Mouse (Mus musculus) heart, embryonic 16.5 days (tissue): ENCODE measurements around the gene Btbd9. TPM values are rescaled to one million over a fixed set of nuclear protein-coding genes. Genes with fewer than 3 reads are reported as not detected.

Source experiments
- ATAC-seq: fragments of 200-750 bp; cut with Nextera tagmentation; replicated peaks from 2 replicates; pipeline ENCODE4 v1.8.0; 2017; ENCODE audit warnings: moderate number of reproducible peaks; ENCODE audit not compliant: insufficient read depth, low FRiP score; ENCODE audit errors: extremely low read depth
- H3K27ac ChIP-seq: fragments of 300-500 bp; sonication (generic); 2 replicates; pipeline ENCODE4 v1.5.1; 2014; ENCODE audit warnings: mild to moderate bottlenecking, low read length, control low read depth, moderate library complexity
- H3K27me3 ChIP-seq: fragments of 300-500 bp; sonication (generic); 2 replicates; pipeline ENCODE4 v1.6.1; 2014; ENCODE audit warnings: low read length, mixed read lengths; ENCODE audit not compliant: control insufficient read depth, insufficient read depth
- H3K36me3 ChIP-seq: fragments of 300-500 bp; sonication (generic); 2 replicates; pipeline ENCODE4 v1.6.1; 2014; ENCODE audit not compliant: control insufficient read depth, insufficient read depth
- H3K4me1 ChIP-seq: fragments of 300-500 bp; sonication (generic); 2 replicates; pipeline ENCODE4 v1.6.1; 2014; ENCODE audit warnings: low read length, mixed read lengths; ENCODE audit not compliant: control insufficient read depth, insufficient read depth
- H3K4me2 ChIP-seq: fragments of 300-500 bp; sonication (generic); 2 replicates; pipeline ENCODE4 v1.6.1; 2014; ENCODE audit warnings: low read depth, mild to moderate bottlenecking, control low read depth, low read length
- H3K4me3 ChIP-seq: fragments of 300-500 bp; sonication (generic); 2 replicates; pipeline ENCODE4 v1.5.1; 2014; ENCODE audit warnings: mild to moderate bottlenecking, control low read depth, low read length
- H3K9ac ChIP-seq: fragments of 300-500 bp; sonication (generic); 2 replicates; pipeline ENCODE4 v1.6.1; 2014; ENCODE audit warnings: low read length, control low read depth
- H3K9me3 ChIP-seq: fragments of 300-500 bp; sonication (generic); replicated peaks from 2 replicates; pipeline ENCODE4 v1.6.1; 2016; ENCODE audit warnings: low read length; ENCODE audit not compliant: control insufficient read depth
- WGBS: fragments of 180-500 bp; shearing (Covaris S2); extraction: QIAGEN DNeasy Blood & Tissue Kit; methylation state at CpG from one replicate; pipeline ENCODE4 v1.1.7; 2014; 5-methylcytosine and 5-hydroxymethylcytosine counted together
- polyA plus RNA-seq: library from polyadenylated mRNA; unstranded; fragments of >200 nt; fragmentation: Nextera tagmentation; extraction: Ambion mirVana; gene quantifications from 2 replicates; pipeline ENCODE4 v1.2.1, GENCODE M21; 2015

The Btbd9 gene
- polyA plus RNA-seq, 1 experiment from 2014 or later, result 38.9 TPM

- ATAC-seq, result no peak
- Histone ChIP-seq H3K27ac (no peak overlapping the region), H3K36me3 (no peaks in the 10 kb centered on the region), H3K9ac (no peak overlapping the region), H3K4me3 (no peak overlapping the region), H3K4me2 (no peak overlapping the region), H3K9me3 (no peaks in the 10 kb centered on the region), H3K27me3 (no peaks in the 10 kb centered on the region), H3K4me1 (peaks cover 2% of the 10 kb centered on the region; the same call in 1 of the 2 replicates)
- WGBS, result 83% methylated on average over 1 of the region's 1 CpGs
These were observed 220.9 kb downstream of the Btbd9 start for GRCm38 (mm10) chr17:30355431-30355830.

DNA sequence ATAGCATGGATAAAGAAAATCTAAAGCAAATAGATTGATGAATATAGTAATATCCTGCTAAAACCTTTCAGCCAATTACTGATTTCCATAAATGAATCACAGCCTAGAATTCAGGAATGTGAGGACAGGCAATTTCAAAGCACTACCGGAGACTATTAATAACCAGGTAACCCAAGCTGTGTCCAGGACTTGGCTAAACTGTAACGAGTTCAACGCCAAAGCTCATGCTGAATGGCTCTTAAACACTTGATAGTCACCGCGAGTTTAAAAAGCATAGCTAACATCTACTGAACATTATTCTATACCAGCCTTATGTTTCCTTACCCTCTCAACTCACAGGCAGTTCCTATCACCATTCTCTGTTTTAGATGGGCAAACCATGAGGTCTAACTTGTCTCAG, 221.9 kb downstream of the Btbd9 start:
- no peak overlapping the region for H3K4me2 ChIP-seq
- H3K36me3 ChIP-seq, result no peaks in the 10 kb centered on the region
- H3K27me3 ChIP-seq, result no peaks in the 10 kb centered on the region
- H3K9ac ChIP-seq, result no peak overlapping the region
- no peak overlapping the region for H3K27ac ChIP-seq
- peaks cover 2% of the 10 kb centered on the region; the same call in 1 of the 2 replicates for H3K4me1 ChIP-seq
- no peak overlapping the region for H3K4me3 ChIP-seq
- no peaks in the 10 kb centered on the region for H3K9me3 ChIP-seq
- no peak for ATAC-seq
- WGBS, result 52% methylated on average over 5 of the region's 5 CpGs

DNA sequence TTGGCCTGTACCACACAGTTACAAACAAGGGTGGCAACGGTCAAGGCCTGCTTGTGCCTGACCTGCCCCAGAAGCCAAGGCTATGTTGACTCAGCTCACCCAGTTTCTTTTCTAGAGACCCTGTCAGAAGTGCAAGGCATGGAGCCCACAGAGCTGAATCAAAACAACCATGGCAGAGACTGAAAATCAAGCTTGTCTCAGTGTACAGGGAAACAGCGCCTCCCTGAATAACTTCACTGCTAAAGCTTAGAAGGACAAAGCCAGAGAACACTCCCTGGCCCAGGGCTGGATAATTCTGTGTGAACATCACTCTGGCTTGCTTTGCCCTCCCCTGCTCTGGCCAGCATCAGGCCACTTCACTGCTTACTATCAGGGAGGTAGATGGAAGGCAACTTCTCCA, 228.3 kb downstream of the Btbd9 start:
- WGBS, result 53% methylated on average over 2 of the region's 2 CpGs
- Histone ChIP-seq H3K4me1 (peaks cover 8% of the 10 kb centered on the region), H3K36me3 (no peaks in the 10 kb centered on the region), H3K9me3 (no peaks in the 10 kb centered on the region), H3K27me3 (no peaks in the 10 kb centered on the region), H3K9ac (no peak overlapping the region), H3K27ac (no peak overlapping the region), H3K4me2 (no peak overlapping the region), H3K4me3 (no peak overlapping the region)
- no peak for ATAC-seq

- ATAC-seq, result no peak; the same call in 1 of the 2 replicates
- Histone ChIP-seq H3K9ac (no peak overlapping the region), H3K4me1 (peaks cover 8% of the 10 kb centered on the region), H3K27ac (no peak overlapping the region), H3K9me3 (no peaks in the 10 kb centered on the region), H3K4me2 (no peak overlapping the region), H3K36me3 (no peaks in the 10 kb centered on the region), H3K27me3 (no peaks in the 10 kb centered on the region), H3K4me3 (no peak overlapping the region)
- 13% methylated on average over 10 of the region's 10 CpGs for WGBS
These were observed 229.1 kb downstream of the Btbd9 start for GRCm38 (mm10) chr17:30347101-30347613.

DNA sequence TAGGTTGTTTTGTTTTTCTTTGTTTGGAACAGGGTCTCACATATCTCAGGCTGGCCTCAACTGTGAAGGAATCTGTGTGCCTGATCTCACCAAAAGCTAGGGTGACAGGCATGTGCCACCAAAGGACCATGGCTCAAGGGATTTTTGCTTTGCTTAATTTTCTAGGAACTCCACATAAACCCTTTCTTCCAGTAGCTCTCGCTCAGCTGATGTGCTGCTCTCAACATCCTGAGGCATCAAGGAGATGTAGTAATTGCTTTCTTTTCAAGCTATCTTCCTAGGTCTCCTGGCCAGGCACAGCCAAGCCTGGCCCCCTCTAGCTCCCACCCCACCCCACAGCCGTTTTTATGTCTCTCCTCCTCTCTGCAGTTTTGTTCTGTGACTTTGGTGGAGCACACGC, 231.3 kb downstream of the Btbd9 start:
- H3K4me2 ChIP-seq, result no peak overlapping the region

DNA sequence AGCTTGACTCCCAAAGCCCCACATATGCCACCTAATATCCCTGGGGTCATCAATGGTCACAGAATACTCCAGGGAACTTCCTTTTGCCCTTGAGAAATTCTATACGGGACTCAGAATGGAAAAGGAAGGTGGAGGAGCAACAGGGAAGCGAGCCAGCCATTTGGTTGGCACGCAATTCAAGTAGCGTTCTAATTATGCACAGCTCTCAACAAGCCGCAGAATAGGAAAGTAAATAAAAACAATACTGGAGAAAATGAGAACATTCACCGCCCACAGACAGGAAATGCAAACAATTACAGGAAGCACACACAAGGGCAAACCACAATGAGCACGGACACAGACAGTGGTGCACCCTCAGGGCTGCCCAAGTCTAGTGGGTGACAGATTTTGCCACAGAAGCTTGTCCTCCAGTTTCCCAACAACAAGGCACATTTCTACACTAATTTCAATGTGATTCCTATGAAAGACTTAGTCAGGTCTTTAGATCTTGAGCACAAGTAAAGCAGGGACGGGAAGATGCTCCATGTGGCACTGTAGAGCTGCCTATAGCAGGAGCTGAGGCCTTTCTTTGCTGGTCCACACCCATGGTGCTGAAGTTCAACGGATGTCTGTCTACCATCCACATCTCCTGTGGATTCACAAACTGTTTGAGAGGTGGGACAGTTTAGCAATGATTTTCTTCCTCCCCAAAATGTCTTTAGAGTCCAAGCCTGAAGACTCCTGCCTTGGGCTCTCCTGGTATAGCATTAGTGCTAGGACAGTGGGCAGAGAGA, 232.4 kb downstream of the Btbd9 start:
- Histone ChIP-seq H3K9me3 (no peaks in the 10 kb centered on the region), H3K4me3 (no peak overlapping the region), H3K4me2 (no peak overlapping the region), H3K27me3 (no peaks in the 10 kb centered on the region), H3K4me1 (peaks cover 8% of the 10 kb centered on the region), H3K36me3 (no peaks in the 10 kb centered on the region), H3K27ac (no peak overlapping the region), H3K9ac (no peak overlapping the region)
- ATAC-seq, result no peak
- 71% methylated on average over 9 of the region's 9 CpGs for WGBS

More for the DNA sequence above, 231.3 kb downstream of the Btbd9 start:
- 80% methylated on average over 3 of the region's 3 CpGs for WGBS
- Histone ChIP-seq H3K36me3 (no peaks in the 10 kb centered on the region), H3K4me1 (peaks cover 8% of the 10 kb centered on the region), H3K27me3 (no peaks in the 10 kb centered on the region), H3K9me3 (no peaks in the 10 kb centered on the region), H3K9ac (no peak overlapping the region), H3K27ac (no peak overlapping the region), H3K4me3 (no peak overlapping the region)
- ATAC-seq, result no peak

DNA sequence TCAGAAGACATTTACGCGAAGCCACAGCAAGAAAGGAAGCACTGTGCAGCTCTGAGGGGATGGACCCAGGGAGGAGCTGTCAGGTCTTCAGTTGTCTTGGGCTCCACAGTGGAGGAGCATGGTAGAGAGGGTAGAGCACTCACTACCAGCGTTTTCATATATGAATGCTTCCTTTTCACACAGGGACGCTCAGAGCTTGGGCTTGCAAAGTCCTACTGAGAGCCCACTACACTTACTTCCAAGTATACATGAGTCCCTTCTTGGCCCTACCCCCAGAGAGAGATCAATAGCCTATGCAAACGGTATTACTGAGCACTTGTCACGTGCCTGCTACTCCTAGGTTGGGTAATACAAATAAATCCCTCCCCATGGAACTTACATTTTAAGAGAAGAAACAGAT, 234.7 kb downstream of the Btbd9 start:
- no peaks in the 10 kb centered on the region for H3K4me1 ChIP-seq
- no peaks in the 10 kb centered on the region for H3K9me3 ChIP-seq
- H3K4me2 ChIP-seq, result no peak overlapping the region
- WGBS, result 82% methylated on average over 6 of the region's 6 CpGs
- H3K9ac ChIP-seq, result no peak overlapping the region
- H3K27me3 ChIP-seq, result no peaks in the 10 kb centered on the region
- no peaks in the 10 kb centered on the region for H3K36me3 ChIP-seq
- no peak for ATAC-seq
- H3K4me3 ChIP-seq, result no peak overlapping the region
- H3K27ac ChIP-seq, result no peak overlapping the region

DNA sequence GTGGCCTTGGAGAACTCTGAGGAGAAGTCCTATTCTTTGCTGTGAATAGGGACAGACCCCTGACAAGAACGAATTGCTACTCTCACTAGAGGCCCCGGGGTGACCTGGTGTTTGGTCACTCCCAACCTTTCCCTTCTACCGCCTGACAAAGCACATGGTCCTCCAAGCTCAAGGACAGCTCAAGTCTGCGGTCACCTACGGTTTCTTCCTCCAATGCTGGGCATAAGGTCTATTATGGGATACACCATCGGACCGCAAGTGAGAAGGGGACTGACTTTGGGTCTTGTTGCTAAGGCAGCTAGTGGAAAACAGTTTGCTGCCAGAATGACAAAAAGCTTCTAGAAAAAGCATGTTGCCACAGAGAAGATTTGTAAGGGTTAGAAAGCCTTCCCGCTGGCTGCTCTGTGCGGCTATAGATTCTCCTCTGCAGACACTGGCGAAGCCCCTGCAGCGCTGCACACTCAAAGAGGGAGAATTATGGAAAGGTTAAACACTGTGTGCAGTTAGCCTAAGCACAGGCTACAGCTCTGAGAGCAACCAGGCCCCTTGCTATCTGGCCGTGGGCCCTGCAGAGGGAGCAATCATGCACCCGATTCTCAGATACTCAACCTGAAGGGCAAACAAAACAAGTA, 235.7 kb downstream of the Btbd9 start:
- ATAC-seq, result no peak

DNA sequence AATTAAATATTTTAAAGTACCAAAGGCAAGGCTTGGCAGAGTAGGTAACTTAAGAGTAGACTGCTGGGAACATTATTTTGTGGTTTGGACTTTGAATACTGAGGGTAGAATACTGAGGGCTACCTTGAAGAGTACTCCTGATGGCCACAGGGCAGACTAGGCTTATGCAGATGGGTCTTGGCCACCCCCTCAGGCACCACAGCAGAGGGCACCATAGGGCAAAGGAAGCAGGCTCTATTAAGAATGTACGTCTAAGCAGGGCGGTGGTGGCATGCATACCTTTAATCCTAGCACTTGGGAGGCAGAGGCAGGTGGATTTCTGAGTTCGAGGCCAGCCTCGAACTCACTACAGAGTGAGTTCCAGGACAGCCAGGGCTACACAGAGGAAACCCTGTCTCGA, 237.0 kb downstream of the Btbd9 start:
- Histone ChIP-seq H3K4me1 (no peaks in the 10 kb centered on the region), H3K4me3 (no peak overlapping the region), H3K4me2 (no peak overlapping the region), H3K27me3 (no peaks in the 10 kb centered on the region), H3K9me3 (no peaks in the 10 kb centered on the region), H3K9ac (no peak overlapping the region), H3K36me3 (no peaks in the 10 kb centered on the region), H3K27ac (no peak overlapping the region)
- 90% methylated on average over 5 of the region's 5 CpGs for WGBS
- no peak for ATAC-seq

More for the DNA sequence above, 235.7 kb downstream of the Btbd9 start:
- no peak overlapping the region for H3K4me2 ChIP-seq
- H3K4me1 ChIP-seq, result no peaks in the 10 kb centered on the region
- H3K9me3 ChIP-seq, result no peaks in the 10 kb centered on the region
- no peaks in the 10 kb centered on the region for H3K27me3 ChIP-seq
- H3K9ac ChIP-seq, result no peak overlapping the region
- H3K27ac ChIP-seq, result no peak overlapping the region
- H3K36me3 ChIP-seq, result no peaks in the 10 kb centered on the region
- no peak overlapping the region for H3K4me3 ChIP-seq
- WGBS, result 75% methylated on average over 13 of the region's 13 CpGs
